Mouse (Mus musculus): Measurements from ENCODE around the gene Rpl29.

DNA sequence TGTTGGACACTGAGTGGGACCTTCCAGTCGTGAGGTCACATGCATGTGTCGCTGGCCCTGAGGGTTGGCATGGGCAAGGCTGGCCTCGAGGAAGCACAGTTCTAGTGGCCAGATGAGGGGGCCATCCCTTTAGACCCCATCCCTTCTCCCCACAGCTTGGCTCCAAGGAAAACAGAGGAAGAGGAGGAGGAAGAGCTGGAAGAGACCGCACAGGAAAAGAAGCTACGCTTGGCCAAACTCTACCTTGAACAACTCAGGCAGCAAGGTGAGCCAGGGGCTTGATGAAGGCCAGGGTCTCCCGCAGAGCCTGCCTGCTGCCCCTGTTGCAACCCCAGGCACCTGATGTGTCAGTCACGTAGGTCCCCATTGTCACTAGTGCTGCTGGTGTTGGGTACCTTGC is 51.3 kb downstream of the Rpl29 start:
- TF ChIP-seq CTCF (IDR thresholded peaks at IDR 0.05; ENCODE audit: borderline replicate concordance, insufficient read depth, low read depth, low read length) (no peak), POLR2A (IDR thresholded peaks at IDR 0.05; ENCODE audit: borderline replicate concordance, insufficient read depth, low read length) (no peak)
